Mouse (Mus musculus): ENCODE results near the gene Ube2e2. TPM values are rescaled to one million over a fixed set of nuclear protein-coding genes. Genes with fewer than 3 reads are reported as not detected.

The Ube2e2 gene
- polyA plus RNA-seq, 1 experiment from 2014 or later: 16.8 TPM

- WGBS: 81% methylated on average over 2 of the region's 2 CpGs
Observed at GRCm38 (mm10) chr14:18758595-18759532, 135.2 kb downstream of the Ube2e2 start.

GRCm38 (mm10) chr14:18758003-18758402 is 136.1 kb downstream of the Ube2e2 start:
- Histone ChIP-seq H3K27me3 (replicated peaks; ENCODE audit: control insufficient read depth, insufficient read depth, low read length) (no peaks in the 10 kb centered on the region), H3K36me3 (ENCODE audit: control insufficient read depth, insufficient read depth, low read length) (no peaks in the 10 kb centered on the region), H3K9me3 (ENCODE audit: control insufficient read depth, low read length) (no peaks in the 10 kb centered on the region), H3K4me1 (replicated peaks; ENCODE audit: control insufficient read depth, insufficient read depth, low read length) (no peaks in the 10 kb centered on the region), H3K4me3 (ENCODE audit: low read depth, low read length) (no peak overlapping the region), H3K9ac (ENCODE audit: low read depth, low read length) (no peak overlapping the region), H3K4me2 (no peak overlapping the region), H3K27ac (ENCODE audit: low read depth, low read length) (no peak overlapping the region)
- ATAC-seq (replicated peaks; ENCODE audit: low FRiP score) (no peak), DNase-seq (ENCODE audit: low spot score) (no peak)
- 66% methylated on average over 2 of the region's 2 CpGs for WGBS

More at GRCm38 (mm10) chr14:18758595-18759532, 135.2 kb downstream of the Ube2e2 start:
- H3K4me1 ChIP-seq (replicated peaks; ENCODE audit: control insufficient read depth, insufficient read depth, low read length): no peaks in the 10 kb centered on the region
- no peaks in the 10 kb centered on the region for H3K9me3 ChIP-seq (ENCODE audit: control insufficient read depth, low read length)
- ATAC-seq (replicated peaks; ENCODE audit: low FRiP score): no peak
- H3K36me3 ChIP-seq (ENCODE audit: control insufficient read depth, insufficient read depth, low read length): no peaks in the 10 kb centered on the region
- no peaks in the 10 kb centered on the region for H3K27me3 ChIP-seq (replicated peaks; ENCODE audit: control insufficient read depth, insufficient read depth, low read length)
- no peak for DNase-seq (ENCODE audit: low spot score)
- no peak overlapping the region for H3K4me2 ChIP-seq
- H3K27ac ChIP-seq (ENCODE audit: low read depth, low read length): no peak overlapping the region
- H3K4me3 ChIP-seq (ENCODE audit: low read depth, low read length): no peak overlapping the region
- no peak overlapping the region for H3K9ac ChIP-seq (ENCODE audit: low read depth, low read length)

- no peak overlapping the region for H3K4me2 ChIP-seq
- DNase-seq (ENCODE audit: low spot score) (no peak), ATAC-seq (replicated peaks; ENCODE audit: low FRiP score) (no peak)
- no peaks in the 10 kb centered on the region for H3K36me3 ChIP-seq (ENCODE audit: control insufficient read depth, insufficient read depth, low read length)
- 48% methylated on average over 1 of the region's 1 CpGs for WGBS
- no peaks in the 10 kb centered on the region for H3K27me3 ChIP-seq (replicated peaks; ENCODE audit: control insufficient read depth, insufficient read depth, low read length)
- no peak overlapping the region for H3K27ac ChIP-seq (ENCODE audit: low read depth, low read length)
- no peaks in the 10 kb centered on the region for H3K9me3 ChIP-seq (ENCODE audit: control insufficient read depth, low read length)
- no peak overlapping the region for H3K9ac ChIP-seq (ENCODE audit: low read depth, low read length)
- no peaks in the 10 kb centered on the region for H3K4me1 ChIP-seq (replicated peaks; ENCODE audit: control insufficient read depth, insufficient read depth, low read length)
- H3K4me3 ChIP-seq (ENCODE audit: low read depth, low read length): no peak overlapping the region
Observed at GRCm38 (mm10) chr14:18755410-18755809, 138.7 kb downstream of the Ube2e2 start.

GRCm38 (mm10) chr14:18754595-18754994 is 139.5 kb downstream of the Ube2e2 start:
- WGBS: 86% methylated on average over 2 of the region's 2 CpGs
- no peaks in the 10 kb centered on the region for H3K9me3 ChIP-seq (ENCODE audit: control insufficient read depth, low read length)

GRCm38 (mm10) chr14:18754001-18754400 is 140.1 kb downstream of the Ube2e2 start:
- no peaks in the 10 kb centered on the region for H3K4me1 ChIP-seq (replicated peaks; ENCODE audit: control insufficient read depth, insufficient read depth, low read length)
- no peak overlapping the region for H3K27ac ChIP-seq (ENCODE audit: low read depth, low read length)
- no peak for ATAC-seq (replicated peaks; ENCODE audit: low FRiP score)
- H3K9ac ChIP-seq (ENCODE audit: low read depth, low read length): no peak overlapping the region
- WGBS: 76% methylated on average over 2 of the region's 2 CpGs
- DNase-seq (ENCODE audit: low spot score): no peak
- no peak overlapping the region for H3K4me2 ChIP-seq
- H3K4me3 ChIP-seq (ENCODE audit: low read depth, low read length): no peak overlapping the region
- H3K27me3 ChIP-seq (replicated peaks; ENCODE audit: control insufficient read depth, insufficient read depth, low read length): no peaks in the 10 kb centered on the region
- no peaks in the 10 kb centered on the region for H3K9me3 ChIP-seq (ENCODE audit: control insufficient read depth, low read length)
- H3K36me3 ChIP-seq (ENCODE audit: control insufficient read depth, insufficient read depth, low read length): no peaks in the 10 kb centered on the region

More at GRCm38 (mm10) chr14:18754595-18754994, 139.5 kb downstream of the Ube2e2 start:
- Histone ChIP-seq H3K4me1 (replicated peaks; ENCODE audit: control insufficient read depth, insufficient read depth, low read length) (no peaks in the 10 kb centered on the region), H3K4me3 (ENCODE audit: low read depth, low read length) (no peak overlapping the region), H3K9ac (ENCODE audit: low read depth, low read length) (no peak overlapping the region), H3K4me2 (no peak overlapping the region), H3K36me3 (ENCODE audit: control insufficient read depth, insufficient read depth, low read length) (no peaks in the 10 kb centered on the region), H3K27me3 (replicated peaks; ENCODE audit: control insufficient read depth, insufficient read depth, low read length) (no peaks in the 10 kb centered on the region), H3K27ac (ENCODE audit: low read depth, low read length) (no peak overlapping the region)
- DNase-seq (ENCODE audit: low spot score) (no peak), ATAC-seq (replicated peaks; ENCODE audit: low FRiP score) (no peak)

- DNase-seq (ENCODE audit: low spot score): no peak
- no peaks in the 10 kb centered on the region for H3K9me3 ChIP-seq (ENCODE audit: control insufficient read depth, low read length)
Observed at GRCm38 (mm10) chr14:18731154-18731553, 162.9 kb downstream of the Ube2e2 start.

GRCm38 (mm10) chr14:18720601-18721591 is 173.2 kb downstream of the Ube2e2 start:
- Histone ChIP-seq H3K9me3 (ENCODE audit: control insufficient read depth, low read length) (no peaks in the 10 kb centered on the region), H3K27ac (ENCODE audit: low read depth, low read length) (no peak overlapping the region), H3K9ac (ENCODE audit: low read depth, low read length) (no peak overlapping the region), H3K4me3 (ENCODE audit: low read depth, low read length) (no peak overlapping the region), H3K27me3 (replicated peaks; ENCODE audit: control insufficient read depth, insufficient read depth, low read length) (no peaks in the 10 kb centered on the region), H3K36me3 (ENCODE audit: control insufficient read depth, insufficient read depth, low read length) (no peaks in the 10 kb centered on the region), H3K4me1 (replicated peaks; ENCODE audit: control insufficient read depth, insufficient read depth, low read length) (no peaks in the 10 kb centered on the region), H3K4me2 (no peak overlapping the region)
- no peak for DNase-seq (ENCODE audit: low spot score)
- WGBS: 85% methylated on average over 2 of the region's 2 CpGs
- ATAC-seq (replicated peaks; ENCODE audit: low FRiP score): no peak

More at GRCm38 (mm10) chr14:18731154-18731553, 162.9 kb downstream of the Ube2e2 start:
- Histone ChIP-seq H3K9ac (ENCODE audit: low read depth, low read length) (no peak overlapping the region), H3K27me3 (replicated peaks; ENCODE audit: control insufficient read depth, insufficient read depth, low read length) (no peaks in the 10 kb centered on the region), H3K4me2 (no peak overlapping the region), H3K4me1 (replicated peaks; ENCODE audit: control insufficient read depth, insufficient read depth, low read length) (no peaks in the 10 kb centered on the region), H3K27ac (ENCODE audit: low read depth, low read length) (no peak overlapping the region), H3K4me3 (ENCODE audit: low read depth, low read length) (no peak overlapping the region), H3K36me3 (ENCODE audit: control insufficient read depth, insufficient read depth, low read length) (no peaks in the 10 kb centered on the region)
- ATAC-seq (replicated peaks; ENCODE audit: low FRiP score): no peak
- 66% methylated on average over 4 of the region's 4 CpGs for WGBS

GRCm38 (mm10) chr14:18716970-18717369 is 177.1 kb downstream of the Ube2e2 start:
- H3K9ac ChIP-seq (ENCODE audit: low read depth, low read length): no peak overlapping the region
- no peak overlapping the region for H3K4me3 ChIP-seq (ENCODE audit: low read depth, low read length)
- H3K4me2 ChIP-seq: no peak overlapping the region
- H3K27ac ChIP-seq (ENCODE audit: low read depth, low read length): no peak overlapping the region
- ATAC-seq (replicated peaks; ENCODE audit: low FRiP score) (no peak), DNase-seq (ENCODE audit: low spot score) (no peak)
- 71% methylated on average over 1 of the region's 1 CpGs for WGBS
- H3K4me1 ChIP-seq (replicated peaks; ENCODE audit: control insufficient read depth, insufficient read depth, low read length): no peaks in the 10 kb centered on the region
- H3K36me3 ChIP-seq (ENCODE audit: control insufficient read depth, insufficient read depth, low read length): no peaks in the 10 kb centered on the region
- H3K9me3 ChIP-seq (ENCODE audit: control insufficient read depth, low read length): no peaks in the 10 kb centered on the region
- H3K27me3 ChIP-seq (replicated peaks; ENCODE audit: control insufficient read depth, insufficient read depth, low read length): no peaks in the 10 kb centered on the region

All from liver, embryonic 11.5 days (tissue).